Mouse (Mus musculus) forebrain, postnatal 0 days (tissue): ENCODE results near the gene Ap1ar. TPM values are rescaled to one million over a fixed set of nuclear protein-coding genes. Genes with fewer than 3 reads are reported as not detected.

Experiments used
- ATAC-seq: fragments of 200-750 bp; cut with Nextera tagmentation; 2 replicates; pipeline ENCODE4 v1.8.0; 2017; ENCODE audit warnings: mild to moderate bottlenecking, moderate library complexity
- DNase-seq: peaks from one replicate; pipeline ENCODE4 v3.0.0-alpha.2; 2015
- H3K27ac ChIP-seq: fragments of 300-500 bp; sonication (generic); 2 replicates; pipeline ENCODE4 v1.5.1; 2014; ENCODE audit warnings: low read depth, mild to moderate bottlenecking, antibody characterized with exemption, low read length, moderate library complexity, mixed read lengths
- H3K27me3 ChIP-seq: fragments of 300-500 bp; sonication (generic); 2 replicates; pipeline ENCODE4 v1.6.1; 2014; ENCODE audit warnings: mild to moderate bottlenecking, low read length, mixed read lengths; ENCODE audit not compliant: insufficient read depth
- H3K36me3 ChIP-seq: fragments of 300-500 bp; sonication (generic); 2 replicates; pipeline ENCODE4 v1.6.1; 2014; ENCODE audit warnings: mild to moderate bottlenecking, moderate library complexity; ENCODE audit not compliant: insufficient read depth
- H3K4me1 ChIP-seq: fragments of 300-500 bp; sonication (generic); 2 replicates; pipeline ENCODE4 v1.6.1; 2014; ENCODE audit warnings: antibody characterized with exemption; ENCODE audit not compliant: insufficient read depth
- H3K4me2 ChIP-seq: fragments of 300-500 bp; sonication (generic); 2 replicates; pipeline ENCODE4 v1.6.1; 2014; ENCODE audit warnings: low read depth, mild to moderate bottlenecking, moderate library complexity
- H3K4me3 ChIP-seq: fragments of 300-500 bp; sonication (generic); 2 replicates; pipeline ENCODE4 v1.5.1; 2014; ENCODE audit warnings: low read depth, low read length, mixed read lengths
- H3K9ac ChIP-seq: fragments of 300-500 bp; sonication (generic); 2 replicates; pipeline ENCODE4 v1.6.1; 2014; ENCODE audit warnings: mild to moderate bottlenecking
- H3K9me3 ChIP-seq: fragments of 300-500 bp; sonication (generic); 2 replicates; pipeline ENCODE4 v1.6.1; 2016; ENCODE audit warnings: low read length
- CTCF ChIP-seq: sonication (generic); IDR thresholded peaks from 2 replicates; pipeline ENCODE4 v1.5.1; 2016; ENCODE audit warnings: antibody characterized with exemption, control low read depth, low read depth
- WGBS: fragments of 180-500 bp; shearing (Covaris S2); extraction: QIAGEN DNeasy Blood & Tissue Kit; methylation state at CpG from one replicate; pipeline ENCODE4 v1.1.7; 2014; 5-methylcytosine and 5-hydroxymethylcytosine counted together
- polyA plus RNA-seq: library from polyadenylated mRNA; unstranded; fragments of >200 nt; fragmentation: Nextera tagmentation; extraction: Ambion mirVana; gene quantifications from 2 replicates; pipeline ENCODE4 v1.2.1, GENCODE M21; 2015
- total RNA-seq: library from RNA; depleted of rRNA; stranded (reverse); fragments of >200 nt; gene quantifications from 2 replicates; pipeline ENCODE4 v1.2.3, GENCODE M21; 2014

Gene Ap1ar
- total and polyA plus RNA-seq, 2 experiments from 2014 or later: 68.0 to 124 TPM

DNA sequence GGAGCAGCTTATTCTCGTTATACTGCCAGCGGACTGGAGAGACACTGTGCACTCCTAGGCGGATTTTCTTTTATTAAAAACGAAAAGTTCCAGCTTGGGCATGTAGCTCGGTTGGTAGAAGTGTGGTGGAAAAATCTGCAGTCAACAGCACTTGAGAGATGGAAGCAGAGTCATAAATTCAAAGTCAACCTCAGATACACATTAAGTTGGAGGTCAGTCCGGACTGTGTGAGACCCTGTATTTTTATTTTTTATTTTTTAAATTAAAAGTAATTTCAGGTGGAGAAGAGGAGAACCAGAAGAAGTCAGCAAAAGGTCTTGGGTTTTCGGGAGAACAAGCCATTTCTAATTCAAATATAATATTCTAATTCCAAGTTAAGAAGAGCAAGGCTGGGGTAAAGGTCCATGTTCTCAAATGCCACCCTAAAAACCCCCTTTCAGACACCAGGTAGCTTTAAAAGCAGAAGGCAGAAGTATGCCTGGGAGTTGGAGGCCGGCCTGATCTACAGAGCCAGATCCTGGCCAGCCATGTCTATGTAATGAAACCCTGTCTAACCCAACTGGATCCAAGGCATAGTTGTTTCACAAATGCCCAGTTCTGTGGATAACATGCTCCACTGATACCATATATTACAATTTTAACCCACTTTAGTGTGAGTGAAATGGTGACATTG lies 785 bp upstream of the Ap1ar start:
- TF ChIP-seq CTCF: no peak

DNA sequence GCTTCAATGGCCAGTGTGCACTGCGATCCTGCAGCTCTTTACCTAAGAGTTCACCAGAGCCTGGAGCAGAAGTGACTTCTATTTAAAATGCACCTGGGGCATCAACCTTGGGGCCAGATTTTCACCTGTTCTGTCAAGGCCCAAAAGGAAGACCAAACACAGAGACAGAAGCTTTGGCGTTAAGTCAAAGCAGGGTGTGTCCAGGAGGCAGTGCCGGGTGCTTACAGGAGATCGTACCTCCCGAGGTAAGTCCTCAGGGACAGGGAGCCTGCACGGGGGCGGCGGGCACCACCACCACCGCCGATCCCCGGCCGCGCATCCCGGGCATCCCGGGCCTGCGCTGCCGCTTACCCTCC lies 547 bp downstream of the Ap1ar start:
- WGBS: under 1% methylated on average over 17 of the region's 17 CpGs
- peak overlapping the region; percentile 97 for H3K4me3 ChIP-seq
- TF ChIP-seq CTCF: no peak
- H3K36me3 ChIP-seq: no peaks in the 10 kb centered on the region
- DNase-seq (peak; percentile 48), ATAC-seq (no peak)
- H3K4me1 ChIP-seq: no peaks in the 10 kb centered on the region
- peak overlapping the region; percentile 89 for H3K27ac ChIP-seq
- H3K9me3 ChIP-seq: no peaks in the 10 kb centered on the region
- H3K27me3 ChIP-seq: no peaks in the 10 kb centered on the region
- peak overlapping the region; percentile 71 for H3K4me2 ChIP-seq
- H3K9ac ChIP-seq: peak overlapping the region; percentile 91

More for the DNA sequence above, 785 bp upstream of the Ap1ar start:
- H3K9ac ChIP-seq: peak overlapping the region; percentile 91
- 31% methylated on average over 8 of the region's 8 CpGs for WGBS
- peak overlapping the region; percentile 97 for H3K4me3 ChIP-seq
- no peak for DNase-seq
- H3K27ac ChIP-seq: peak overlapping the region; percentile 89
- H3K4me2 ChIP-seq: peak overlapping the region; percentile 65
- no peaks in the 10 kb centered on the region for H3K36me3 ChIP-seq
- ATAC-seq: no peak; the same call in 1 of the 2 replicates
- H3K4me1 ChIP-seq: no peaks in the 10 kb centered on the region
- H3K27me3 ChIP-seq: no peaks in the 10 kb centered on the region
- no peaks in the 10 kb centered on the region for H3K9me3 ChIP-seq

DNA sequence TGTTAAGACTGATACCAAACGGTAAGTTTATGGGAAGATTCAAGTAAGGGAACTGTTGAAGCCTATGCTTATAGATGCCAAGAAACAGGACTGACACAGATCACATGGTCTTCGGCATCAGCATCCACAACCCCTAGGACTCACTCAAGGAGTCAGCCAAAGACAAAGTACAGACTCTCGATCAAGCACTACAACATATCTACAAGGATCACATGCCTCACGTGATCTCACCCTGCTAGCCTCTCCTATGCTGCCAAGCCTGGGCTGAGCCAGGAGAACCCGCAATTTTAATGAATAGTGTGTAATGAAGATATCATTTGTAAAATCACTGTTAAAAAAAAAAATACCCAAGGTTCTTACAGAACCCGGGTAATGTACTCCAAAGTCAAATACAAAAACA lies 1.7 kb downstream of the Ap1ar start:
- 76% methylated on average over 6 of the region's 6 CpGs for WGBS
- Histone ChIP-seq H3K9ac (no peak overlapping the region), H3K4me2 (peak overlapping the region; percentile 71), H3K4me3 (no peak overlapping the region), H3K9me3 (no peaks in the 10 kb centered on the region), H3K27ac (no peak overlapping the region), H3K27me3 (no peaks in the 10 kb centered on the region), H3K4me1 (no peaks in the 10 kb centered on the region), H3K36me3 (no peaks in the 10 kb centered on the region)
- ATAC-seq (no peak), DNase-seq (no peak)
- no peak for TF ChIP-seq CTCF

DNA sequence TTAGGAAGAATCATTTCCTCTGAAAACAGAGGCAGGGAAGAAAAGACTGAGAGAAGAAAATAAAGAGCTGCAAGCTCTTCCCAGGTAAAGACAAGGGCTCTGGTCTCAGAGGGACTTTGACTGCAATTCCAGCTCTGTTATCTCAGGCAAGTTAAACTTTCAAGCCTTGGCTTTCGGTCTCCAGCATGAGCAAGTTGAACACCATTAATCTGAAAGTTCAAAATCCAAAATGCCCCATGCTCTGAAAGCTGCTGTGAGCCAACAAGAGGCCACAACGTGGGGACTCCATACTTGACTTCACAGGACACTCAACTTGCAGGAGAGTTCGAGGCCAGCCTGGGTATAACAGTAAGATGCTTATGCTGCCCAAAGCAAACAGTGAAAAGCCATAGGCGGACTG lies 3.3 kb downstream of the Ap1ar start:
- WGBS: 92% methylated on average over 4 of the region's 4 CpGs
- no peak overlapping the region for H3K27ac ChIP-seq
- no peak overlapping the region for H3K4me3 ChIP-seq
- no peak overlapping the region for H3K9ac ChIP-seq
- no peaks in the 10 kb centered on the region for H3K36me3 ChIP-seq
- DNase-seq (no peak), ATAC-seq (no peak)
- H3K9me3 ChIP-seq: no peaks in the 10 kb centered on the region
- no peaks in the 10 kb centered on the region for H3K4me1 ChIP-seq
- no peak for TF ChIP-seq CTCF
- no peaks in the 10 kb centered on the region for H3K27me3 ChIP-seq
- no peak overlapping the region for H3K4me2 ChIP-seq

DNA sequence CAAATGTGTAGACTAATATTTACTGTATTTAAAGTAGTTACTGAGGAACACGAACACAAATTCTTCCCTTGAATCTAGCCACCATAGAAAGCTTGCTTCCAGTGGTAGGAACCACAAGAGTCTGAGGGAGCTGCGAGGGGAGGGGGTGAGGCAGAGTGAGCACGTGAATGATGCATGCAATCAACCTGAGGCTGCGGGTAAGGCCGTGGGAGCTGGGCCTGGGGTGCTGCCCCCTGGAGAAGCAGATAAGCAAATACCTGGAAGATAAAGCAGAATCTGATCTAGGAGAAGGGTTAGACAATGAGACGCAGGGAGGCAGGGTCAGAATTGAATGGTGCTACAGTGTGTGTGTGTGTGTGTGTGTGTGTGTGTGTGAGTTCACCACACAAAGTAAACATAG lies 6.2 kb downstream of the Ap1ar start:
- Histone ChIP-seq H3K27me3 (no peaks in the 10 kb centered on the region), H3K9ac (no peak overlapping the region), H3K27ac (no peak overlapping the region), H3K4me1 (no peaks in the 10 kb centered on the region), H3K4me3 (no peak overlapping the region), H3K4me2 (no peak overlapping the region), H3K36me3 (no peaks in the 10 kb centered on the region), H3K9me3 (no peaks in the 10 kb centered on the region)
- 62% methylated on average over 6 of the region's 6 CpGs for WGBS
- ATAC-seq (peak; percentile 38; the same call in 1 of the 2 replicates), DNase-seq (no peak)
- TF ChIP-seq CTCF: no peak

DNA sequence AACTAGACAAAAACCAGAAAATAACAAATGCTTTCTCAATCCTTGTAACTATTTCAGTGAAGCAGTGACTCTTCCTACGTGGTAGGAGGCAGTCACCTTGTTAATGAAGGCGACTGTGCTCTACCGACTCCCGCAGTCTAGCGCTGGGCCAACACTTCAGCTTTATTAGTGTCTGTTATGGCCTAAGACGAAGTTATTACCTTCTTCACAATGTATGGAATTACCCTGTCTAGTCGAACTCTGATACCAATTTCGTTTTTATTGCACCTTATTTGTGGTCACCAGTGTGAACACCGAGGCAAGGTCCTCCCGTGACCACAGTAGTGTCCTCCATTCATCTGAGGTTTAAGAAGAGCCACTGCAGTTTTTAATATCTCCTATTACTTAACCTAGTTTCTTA lies 7.1 kb downstream of the Ap1ar start:
- 92% methylated on average over 10 of the region's 10 CpGs for WGBS

DNA sequence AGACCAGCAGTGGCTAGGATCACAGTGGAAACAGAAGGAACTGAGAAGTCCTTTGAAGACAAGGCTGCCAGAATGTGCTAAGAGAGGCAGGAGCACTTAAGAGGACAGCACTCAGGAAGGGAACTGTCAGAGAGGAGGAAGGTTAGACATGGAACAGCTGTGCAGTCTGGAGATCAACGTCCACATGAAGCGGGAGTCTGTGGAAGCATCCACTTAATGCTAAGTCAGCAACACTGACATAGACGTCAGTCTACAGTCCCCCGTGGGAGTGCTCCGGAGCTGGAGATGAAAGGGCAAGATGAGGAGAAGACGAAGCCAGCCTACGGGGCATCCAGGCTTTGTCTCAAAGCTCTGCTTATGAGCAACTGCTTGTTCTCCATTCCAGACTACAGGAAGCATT lies 10.2 kb downstream of the Ap1ar start:
- WGBS: 51% methylated on average over 7 of the region's 7 CpGs
- Histone ChIP-seq H3K4me1 (no peaks in the 10 kb centered on the region), H3K27ac (no peak overlapping the region), H3K27me3 (no peaks in the 10 kb centered on the region), H3K4me3 (no peak overlapping the region), H3K36me3 (peaks cover 3% of the 10 kb centered on the region; the same call in 1 of the 2 replicates), H3K9ac (no peak overlapping the region), H3K9me3 (no peaks in the 10 kb centered on the region), H3K4me2 (no peak overlapping the region)
- TF ChIP-seq CTCF: no peak
- 0 out of 2 replicates have a peak, but pooled peaks have one; percentile 32 for ATAC-seq
- no peak for DNase-seq

More for the DNA sequence above, 7.1 kb downstream of the Ap1ar start:
- Histone ChIP-seq H3K27ac (no peak overlapping the region), H3K9me3 (no peaks in the 10 kb centered on the region), H3K4me1 (no peaks in the 10 kb centered on the region), H3K9ac (no peak overlapping the region), H3K4me3 (no peak overlapping the region), H3K4me2 (no peak overlapping the region), H3K27me3 (no peaks in the 10 kb centered on the region), H3K36me3 (no peaks in the 10 kb centered on the region)
- DNase-seq (no peak), ATAC-seq (no peak)
- no peak for TF ChIP-seq CTCF
